Mouse (Mus musculus): ENCODE results near the gene Fosb. TPM values are rescaled to one million over a fixed set of nuclear protein-coding genes. Genes with fewer than 3 reads are reported as not detected.
A peak's percentile ranks its signal among the peaks of the same experiment; 100 is the strongest.
"Not testable (repeated sequence)": the region's sequence is repeated elsewhere in the genome, so short reads cannot be mapped to it uniquely, and the experiment has no call there.

Gene Fosb
- polyA plus RNA-seq, 1 experiment from 2014 or later: 0.04 TPM

DNA sequence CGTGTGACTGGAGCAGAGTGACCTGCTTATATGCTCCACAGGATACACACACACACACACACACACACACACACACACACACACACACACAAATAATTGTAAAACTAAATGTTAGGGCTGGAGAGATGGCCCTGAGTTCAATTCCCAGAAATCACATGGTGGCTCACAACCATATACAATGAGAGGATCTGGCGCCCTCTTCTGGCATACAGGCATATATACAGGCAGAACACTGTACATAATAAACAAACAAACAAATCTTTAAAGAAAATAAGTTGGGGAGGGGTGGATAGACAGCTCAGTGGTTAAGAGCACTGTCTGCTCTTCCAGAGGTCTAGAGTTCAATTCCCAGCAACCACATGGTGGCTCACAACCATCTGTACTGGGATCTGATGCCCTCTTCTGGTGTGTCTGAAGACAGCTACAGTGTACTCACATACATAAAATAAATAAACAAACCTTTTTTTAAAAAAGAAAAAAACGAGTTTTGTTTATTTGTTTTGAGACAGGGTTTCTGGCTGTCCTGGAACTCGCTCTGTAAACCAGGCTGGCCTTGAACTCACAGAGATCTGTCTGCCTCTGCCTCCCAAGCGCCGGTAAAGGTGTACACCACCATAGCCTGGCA lies 28.1 kb downstream of the Fosb start:
- H3K27me3 ChIP-seq (ENCODE audit: control insufficient read depth, insufficient read depth, low read length): peaks cover 30% of the 10 kb centered on the region
- H3K4me2 ChIP-seq: peak overlapping the region; percentile 71
- ATAC-seq (ENCODE audit: low FRiP score); H3K9ac ChIP-seq (ENCODE audit: low read length); DNase-seq (ENCODE audit: low spot score, missing footprints); H3K9me3 ChIP-seq (ENCODE audit: control insufficient read depth, low read length); H3K27ac ChIP-seq (ENCODE audit: low read depth, low read length); H3K36me3 ChIP-seq (ENCODE audit: control insufficient read depth, insufficient read depth, low read length): not testable (repeated sequence)
- peak overlapping the region; percentile 76; the same call in 1 of the 2 replicates for H3K4me3 ChIP-seq (ENCODE audit: low read depth, low read length)
- WGBS: 37% methylated on average over 6 of the region's 6 CpGs
- H3K4me1 ChIP-seq (ENCODE audit: control insufficient read depth, insufficient read depth, low read length): peaks cover 10% of the 10 kb centered on the region

DNA sequence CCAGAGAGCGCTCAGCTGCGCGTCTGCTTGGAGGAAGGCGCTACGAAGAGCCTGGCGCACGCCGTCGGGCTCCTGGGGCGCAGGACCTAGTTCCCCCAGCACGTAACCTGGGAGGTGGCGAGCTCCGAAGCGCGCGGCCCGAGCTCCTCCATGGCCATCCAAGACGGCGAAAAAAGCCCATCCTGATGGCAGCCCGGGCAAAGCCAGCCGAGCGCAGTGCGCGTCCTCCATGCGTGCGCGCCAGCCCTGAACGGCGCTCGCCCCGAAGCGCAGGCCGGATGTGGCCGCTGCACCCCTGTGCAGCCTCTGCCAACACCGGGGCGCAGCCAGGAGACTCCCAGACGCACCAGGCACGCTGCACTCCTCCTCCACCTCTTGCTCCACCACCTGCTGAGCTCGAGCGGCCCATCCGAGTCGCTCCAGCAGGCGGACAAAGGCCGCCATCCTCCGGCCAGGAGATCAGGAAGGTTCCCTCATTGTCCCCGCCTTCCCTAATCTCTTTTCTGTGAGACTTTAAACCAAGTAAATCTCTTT lies 30.2 kb downstream of the Fosb start, which contains the start of gene Ppm1n:
TSS of gene Ppm1n (minus strand) at position 484 of the 534 bp plus-strand sequence.
- no peaks in the 10 kb centered on the region for H3K9me3 ChIP-seq (ENCODE audit: control insufficient read depth, low read length)
- H3K36me3 ChIP-seq (ENCODE audit: control insufficient read depth, insufficient read depth, low read length): no peaks in the 10 kb centered on the region
- H3K27ac ChIP-seq (ENCODE audit: low read depth, low read length): no peak within 1 kb of the TSS
- peak within 1 kb of the TSS; percentile 39 for H3K4me2 ChIP-seq
- peak; percentile 87 for DNase-seq (ENCODE audit: low spot score, missing footprints)
- peaks cover 10% of the 10 kb centered on the region for H3K4me1 ChIP-seq (ENCODE audit: control insufficient read depth, insufficient read depth, low read length)
- ATAC-seq (ENCODE audit: low FRiP score): no peak
- peaks cover 30% of the 10 kb centered on the region for H3K27me3 ChIP-seq (ENCODE audit: control insufficient read depth, insufficient read depth, low read length)
- H3K9ac ChIP-seq (ENCODE audit: low read length): peak within 1 kb of the TSS; percentile 16; the same call in 1 of the 2 replicates
- peak within 1 kb of the TSS; percentile 20 for H3K4me3 ChIP-seq (ENCODE audit: low read depth, low read length)
- WGBS: 0% methylated on average over 46 of the region's 46 CpGs

DNA sequence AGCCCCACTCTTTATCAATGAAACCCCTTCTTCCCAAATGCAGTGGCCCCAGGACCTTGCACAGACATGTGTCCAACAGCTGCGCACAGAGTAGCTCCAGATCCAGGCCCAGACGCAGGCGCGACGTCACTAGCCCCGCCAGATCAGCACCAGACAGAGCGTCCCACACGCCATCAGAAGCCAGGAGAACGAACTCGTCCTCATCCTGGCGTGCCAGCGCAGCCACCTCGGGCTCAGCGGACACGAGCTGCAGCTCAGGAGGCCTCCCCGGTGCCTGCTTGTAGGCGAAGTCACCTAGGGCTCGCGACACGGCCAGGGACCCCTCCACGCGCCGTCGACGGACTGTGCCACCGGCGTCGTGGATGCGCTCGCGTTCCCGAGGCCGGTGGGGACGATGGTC lies 30.8 kb downstream of the Fosb start:
- DNase-seq (ENCODE audit: low spot score, missing footprints) (peak; percentile 89), ATAC-seq (ENCODE audit: low FRiP score) (no peak)
- whole genome bisulfite sequencing: 3% methylated on average over 34 of the region's 34 CpGs
- Histone ChIP-seq H3K4me1 (ENCODE audit: control insufficient read depth, insufficient read depth, low read length) (peaks cover 10% of the 10 kb centered on the region), H3K4me2 (peak overlapping the region; percentile 39), H3K27me3 (ENCODE audit: control insufficient read depth, insufficient read depth, low read length) (peaks cover 30% of the 10 kb centered on the region), H3K36me3 (ENCODE audit: control insufficient read depth, insufficient read depth, low read length) (no peaks in the 10 kb centered on the region), H3K27ac (ENCODE audit: low read depth, low read length) (no peak overlapping the region), H3K4me3 (ENCODE audit: low read depth, low read length) (peak overlapping the region; percentile 20), H3K9ac (ENCODE audit: low read length) (no peak overlapping the region), H3K9me3 (ENCODE audit: control insufficient read depth, low read length) (no peaks in the 10 kb centered on the region)

DNA sequence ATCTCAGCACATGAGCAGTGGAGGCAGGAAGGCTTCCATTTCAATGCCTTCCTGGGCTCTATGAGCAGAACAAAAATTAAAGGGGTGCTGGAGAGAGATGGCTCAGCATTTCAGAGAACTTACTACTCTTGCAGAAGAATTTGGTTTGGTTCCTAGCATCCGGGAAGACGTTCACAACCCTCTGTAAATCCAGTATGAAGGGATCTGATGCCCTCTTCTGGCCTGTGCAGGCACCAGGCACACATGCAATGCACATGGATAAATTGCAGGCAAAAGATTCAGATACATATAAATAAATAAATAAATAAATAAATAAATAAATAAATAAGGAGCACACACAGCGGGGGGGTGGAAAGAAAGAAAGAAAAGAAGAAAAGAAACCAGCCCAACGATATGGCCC lies 33.6 kb downstream of the Fosb start:
- Histone ChIP-seq H3K4me2 (no peak overlapping the region), H3K36me3 (ENCODE audit: control insufficient read depth, insufficient read depth, low read length) (no peaks in the 10 kb centered on the region), H3K4me1 (ENCODE audit: control insufficient read depth, insufficient read depth, low read length) (peaks cover 3% of the 10 kb centered on the region), H3K9me3 (ENCODE audit: control insufficient read depth, low read length) (no peaks in the 10 kb centered on the region), H3K27me3 (ENCODE audit: control insufficient read depth, insufficient read depth, low read length) (peaks cover 30% of the 10 kb centered on the region), H3K27ac (ENCODE audit: low read depth, low read length) (no peak overlapping the region), H3K4me3 (ENCODE audit: low read depth, low read length) (no peak overlapping the region), H3K9ac (ENCODE audit: low read length) (no peak overlapping the region)
- no peak for DNase-seq (ENCODE audit: low spot score, missing footprints)
- ATAC-seq (ENCODE audit: low FRiP score): no peak
- WGBS: 45% methylated on average over 4 of the region's 4 CpGs

DNA sequence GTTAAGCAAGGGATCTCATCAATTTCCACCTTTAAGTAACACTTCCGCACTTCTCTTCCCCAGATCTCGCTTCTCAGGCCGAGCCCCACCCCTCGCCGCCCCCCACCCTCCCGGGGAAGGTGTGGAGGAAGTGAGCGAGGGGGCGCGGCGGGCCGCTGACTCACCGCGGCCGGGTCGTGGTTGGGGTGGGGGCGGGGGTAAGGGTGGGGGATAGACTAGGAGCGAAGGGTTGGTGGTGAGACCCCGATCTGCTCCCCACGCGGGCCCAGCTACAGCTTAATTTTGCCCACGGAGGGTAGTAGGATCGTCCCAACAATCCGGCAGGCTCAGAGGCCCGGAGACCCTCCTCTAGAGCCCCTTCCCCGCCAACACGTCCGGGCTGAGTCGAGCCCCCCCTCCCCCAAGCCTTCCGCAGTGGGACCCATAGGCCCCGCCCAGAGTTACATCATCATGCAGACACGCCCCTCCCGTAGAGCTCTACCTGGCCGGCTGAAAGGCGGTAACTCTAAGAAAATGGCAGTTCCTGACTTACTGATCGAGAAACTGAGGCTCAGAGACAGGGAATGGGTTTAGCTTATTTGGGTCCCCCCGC lies 37.6 kb downstream of the Fosb start:
- H3K4me3 ChIP-seq (ENCODE audit: low read depth, low read length): peak overlapping the region; percentile 96
- under 1% methylated on average over 36 of the region's 36 CpGs for WGBS

DNA sequence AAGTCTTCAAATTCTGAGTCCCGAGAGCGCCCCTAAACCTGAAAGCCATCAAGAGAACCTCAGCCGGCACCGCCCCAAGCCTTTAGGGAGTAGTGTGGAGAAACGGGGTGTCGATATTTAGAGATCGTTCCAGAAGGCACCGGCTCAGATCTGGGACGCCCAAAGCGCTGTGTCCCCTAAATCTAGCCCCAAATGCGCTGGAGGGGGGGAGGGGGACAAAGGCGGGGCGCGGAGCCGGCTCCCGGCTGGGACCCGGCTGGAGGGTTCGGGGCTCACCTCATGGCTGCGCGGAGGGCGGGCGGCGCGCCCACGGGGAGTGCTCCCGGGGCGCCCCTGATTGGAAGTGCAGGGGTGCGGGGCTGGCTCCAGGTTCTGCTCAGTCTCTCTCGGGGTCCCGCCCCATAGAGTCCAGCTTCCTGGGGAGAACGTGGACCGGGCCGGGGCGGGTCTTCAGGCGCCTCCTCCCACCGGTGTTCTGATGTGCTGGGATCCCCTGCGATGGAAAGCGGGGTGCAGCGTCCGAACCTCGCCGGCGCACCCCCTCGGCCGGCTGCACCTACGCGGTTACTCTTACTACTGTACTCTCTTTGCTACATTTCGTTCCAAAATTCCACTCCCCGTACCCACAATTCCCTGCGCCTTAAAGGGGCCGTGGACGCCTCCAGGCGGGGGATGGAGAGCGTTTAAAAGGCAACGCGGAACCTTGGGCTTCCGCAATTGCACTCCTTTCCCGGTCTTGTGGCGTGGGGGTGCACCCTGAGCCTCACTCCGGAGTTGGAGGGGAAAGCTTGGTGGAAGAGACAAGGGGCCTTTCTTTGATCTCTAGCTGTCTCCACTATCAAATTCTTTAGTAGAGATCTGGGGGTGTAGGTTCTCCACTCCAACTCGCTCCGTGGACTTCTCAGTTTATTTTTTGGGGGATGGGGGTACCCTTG lies 38.3 kb downstream of the Fosb start, which contains the start of gene Vasp:
TSS of gene Vasp (minus strand) at position 580 of the 935 bp plus-strand sequence.
- Histone ChIP-seq H3K27ac (ENCODE audit: low read depth, low read length) (peak within 1 kb of the TSS; percentile 61), H3K9ac (ENCODE audit: low read length) (peak within 1 kb of the TSS; percentile 85), H3K4me2 (peak within 1 kb of the TSS; percentile 97), H3K27me3 (ENCODE audit: control insufficient read depth, insufficient read depth, low read length) (no peaks in the 10 kb centered on the region), H3K9me3 (ENCODE audit: control insufficient read depth, low read length) (no peaks in the 10 kb centered on the region), H3K4me1 (ENCODE audit: control insufficient read depth, insufficient read depth, low read length) (peaks cover 13% of the 10 kb centered on the region), H3K4me3 (ENCODE audit: low read depth, low read length) (peak within 1 kb of the TSS; percentile 96), H3K36me3 (ENCODE audit: control insufficient read depth, insufficient read depth, low read length) (no peaks in the 10 kb centered on the region)
- DNase-seq (ENCODE audit: low spot score, missing footprints) (peak; percentile 99), ATAC-seq (ENCODE audit: low FRiP score) (peak; percentile 63)
- under 1% methylated on average over 54 of the region's 62 CpGs for WGBS

More for the DNA sequence above, 37.6 kb downstream of the Fosb start:
- H3K9ac ChIP-seq (ENCODE audit: low read length): peak overlapping the region; percentile 85
- peak overlapping the region; percentile 97 for H3K4me2 ChIP-seq
- DNase-seq (ENCODE audit: low spot score, missing footprints) (peak; percentile 96), ATAC-seq (ENCODE audit: low FRiP score) (peak; percentile 76)
- peaks cover 13% of the 10 kb centered on the region for H3K4me1 ChIP-seq (ENCODE audit: control insufficient read depth, insufficient read depth, low read length)
- no peaks in the 10 kb centered on the region for H3K9me3 ChIP-seq (ENCODE audit: control insufficient read depth, low read length)
- peak overlapping the region; percentile 61 for H3K27ac ChIP-seq (ENCODE audit: low read depth, low read length)
- no peaks in the 10 kb centered on the region for H3K36me3 ChIP-seq (ENCODE audit: control insufficient read depth, insufficient read depth, low read length)
- H3K27me3 ChIP-seq (ENCODE audit: control insufficient read depth, insufficient read depth, low read length): no peaks in the 10 kb centered on the region

DNA sequence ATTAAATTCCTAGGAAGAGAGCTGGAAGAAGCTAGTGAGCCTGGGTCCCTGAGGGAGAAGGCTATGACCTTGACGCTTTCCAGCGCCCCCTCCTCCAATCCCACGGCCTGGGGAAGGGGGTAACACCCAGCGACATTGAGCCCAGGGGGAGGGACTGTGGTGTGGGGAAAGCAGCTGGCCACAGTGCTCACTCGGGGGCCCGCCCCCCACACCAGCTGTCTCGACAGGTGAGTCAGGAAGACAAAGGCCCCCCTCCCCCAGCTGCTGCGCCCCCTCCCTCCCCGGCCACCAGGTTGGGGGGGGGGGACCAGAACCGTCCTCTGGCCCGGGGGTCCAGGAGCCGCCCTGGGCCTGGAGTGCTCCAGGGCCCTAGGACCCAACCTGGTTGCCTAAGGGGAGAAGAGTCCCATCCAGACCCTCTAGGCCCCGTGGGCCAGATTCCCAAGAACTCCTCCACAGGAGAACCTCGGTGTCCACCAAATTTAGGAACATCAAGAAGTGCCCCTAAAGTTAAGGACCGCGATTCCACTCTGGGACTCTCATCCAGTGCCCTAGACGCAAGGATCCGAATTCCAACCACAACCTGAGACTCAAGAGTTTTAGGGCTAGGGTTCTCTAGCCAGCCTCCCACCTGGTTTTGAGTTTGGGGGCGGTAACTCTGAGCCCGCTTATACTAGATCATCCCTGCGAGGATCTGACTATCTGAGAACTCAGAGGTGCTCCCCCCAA lies 39.2 kb downstream of the Fosb start:
- no peak for DNase-seq (ENCODE audit: low spot score, missing footprints)
- Histone ChIP-seq H3K4me1 (ENCODE audit: control insufficient read depth, insufficient read depth, low read length) (peaks cover 13% of the 10 kb centered on the region), H3K27ac (ENCODE audit: low read depth, low read length) (no peak overlapping the region), H3K9me3 (ENCODE audit: control insufficient read depth, low read length) (no peaks in the 10 kb centered on the region), H3K4me3 (ENCODE audit: low read depth, low read length) (peak overlapping the region; percentile 96), H3K4me2 (peak overlapping the region; percentile 97), H3K27me3 (ENCODE audit: control insufficient read depth, insufficient read depth, low read length) (no peaks in the 10 kb centered on the region), H3K9ac (ENCODE audit: low read length) (peak overlapping the region; percentile 85), H3K36me3 (ENCODE audit: control insufficient read depth, insufficient read depth, low read length) (no peaks in the 10 kb centered on the region)
- WGBS: 0% methylated on average over 18 of the region's 21 CpGs
- no peak for ATAC-seq (ENCODE audit: low FRiP score)

DNA sequence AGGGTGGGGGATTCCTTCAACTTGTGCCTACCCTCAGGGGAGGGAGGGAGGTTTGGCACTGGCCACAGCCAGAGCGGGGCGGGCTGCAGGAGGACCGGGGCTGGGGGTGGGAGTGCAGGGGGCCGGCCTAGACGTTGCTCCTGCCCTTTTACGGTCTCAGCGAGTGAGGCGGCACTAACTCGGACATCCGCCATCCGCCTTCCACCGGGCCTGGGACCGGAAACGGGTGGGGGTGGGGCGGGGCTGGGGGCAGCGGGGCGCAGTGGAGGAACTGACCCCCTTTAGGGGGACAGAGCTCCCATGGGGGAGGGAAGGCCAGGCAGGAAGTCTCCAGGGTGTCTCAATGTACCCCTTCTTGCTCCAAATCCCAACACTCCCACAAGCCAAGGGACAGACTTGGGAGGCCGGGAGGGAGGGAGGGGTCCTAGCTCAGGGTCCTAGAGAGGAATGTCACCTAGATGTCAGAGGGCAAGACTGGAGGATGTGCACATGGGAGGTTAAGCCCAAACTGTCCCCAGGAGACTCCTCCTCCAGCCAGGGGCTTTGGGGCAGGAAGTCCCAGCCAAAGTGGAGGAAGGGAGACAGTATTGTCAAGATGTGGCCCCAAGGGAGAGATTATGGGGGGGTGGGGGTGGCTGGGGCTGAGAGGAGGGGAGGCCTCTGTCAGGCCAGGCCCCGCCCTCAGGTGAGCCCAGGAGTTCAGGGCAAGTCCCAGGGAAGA lies 40.0 kb downstream of the Fosb start:
- Histone ChIP-seq H3K4me1 (ENCODE audit: control insufficient read depth, insufficient read depth, low read length) (peaks cover 13% of the 10 kb centered on the region), H3K9ac (ENCODE audit: low read length) (peak overlapping the region; percentile 85), H3K27ac (ENCODE audit: low read depth, low read length) (no peak overlapping the region; the same call in 1 of the 2 replicates), H3K4me2 (peak overlapping the region; percentile 97), H3K36me3 (ENCODE audit: control insufficient read depth, insufficient read depth, low read length) (no peaks in the 10 kb centered on the region), H3K27me3 (ENCODE audit: control insufficient read depth, insufficient read depth, low read length) (no peaks in the 10 kb centered on the region), H3K4me3 (ENCODE audit: low read depth, low read length) (peak overlapping the region; percentile 96), H3K9me3 (ENCODE audit: control insufficient read depth, low read length) (no peaks in the 10 kb centered on the region)
- DNase-seq (ENCODE audit: low spot score, missing footprints): no peak
- peak; percentile 12; the same call in 1 of the 2 replicates for ATAC-seq (ENCODE audit: low FRiP score)
- 1% methylated on average over 19 of the region's 19 CpGs for WGBS

All from midbrain, embryonic 11.5 days (tissue).